Mouse (Mus musculus) thymus, adult 2 months (tissue): Measurements from ENCODE around the gene Acat3. TPM values are rescaled to one million over a fixed set of nuclear protein-coding genes. Genes with fewer than 3 reads are reported as not detected.
"Not testable (repeated sequence)": the region's sequence is repeated elsewhere in the genome, so short reads cannot be mapped to it uniquely, and the experiment has no call there.

Source experiments
- DNase-seq: peaks from one replicate; pipeline ENCODE4 v3.0.0; 2021
- H3K27ac ChIP-seq: fragments of 200-500 bp; 2 replicates; pipeline ENCODE4 v1.5.1; 2012; ENCODE audit warnings: low read length, control low read depth; ENCODE audit not compliant: control insufficient read depth, insufficient read depth
- H3K27me3 ChIP-seq: fragments of 200-500 bp; 2 replicates; pipeline ENCODE4 v1.6.1; 2012; ENCODE audit warnings: mild to moderate bottlenecking, low read length, moderate library complexity, mixed read lengths; ENCODE audit not compliant: control insufficient read depth, insufficient read depth
- H3K36me3 ChIP-seq: fragments of 200-500 bp; 2 replicates; pipeline ENCODE4 v1.6.1; 2012; ENCODE audit warnings: mild to moderate bottlenecking, low read length, moderate library complexity; ENCODE audit not compliant: control insufficient read depth, insufficient read depth
- H3K4me1 ChIP-seq: fragments of 200-500 bp; replicated peaks from 2 replicates; pipeline ENCODE4 v1.6.1; 2012; ENCODE audit warnings: low read length; ENCODE audit not compliant: control insufficient read depth, insufficient read depth
- H3K4me3 ChIP-seq: fragments of 200-500 bp; 2 replicates; pipeline ENCODE4 v1.5.1; 2012; ENCODE audit warnings: mild to moderate bottlenecking, low read length, control low read depth, moderate library complexity; ENCODE audit not compliant: control insufficient read depth, insufficient read depth
- CTCF ChIP-seq: fragments of 200-500 bp; IDR thresholded peaks from 2 replicates; pipeline ENCODE4 v1.5.1; 2012; ENCODE audit warnings: mild to moderate bottlenecking, control low read depth, low read length, moderate library complexity, borderline replicate concordance; ENCODE audit not compliant: control insufficient read depth, poor library complexity, insufficient read depth; ENCODE audit errors: extremely low read depth
- POLR2A ChIP-seq: fragments of 200-500 bp; IDR thresholded peaks from 2 replicates; pipeline ENCODE4 v1.6.1; 2012; ENCODE audit warnings: mild to moderate bottlenecking, low read length, control low read depth, moderate library complexity; ENCODE audit not compliant: control insufficient read depth, poor library complexity, insufficient read depth; ENCODE audit errors: extremely low read depth
- WGBS: fragments of 180-500 bp; shearing (Covaris S2); methylation state at CpG from one replicate; pipeline ENCODE4 v1.1.7; 2018; 5-methylcytosine and 5-hydroxymethylcytosine counted together
- polyA plus RNA-seq: library from polyadenylated mRNA; depleted of rRNA; stranded (reverse); fragments of >200 nt; gene quantifications from 2 replicates; pipeline ENCODE4 v1.2.3, GENCODE M21; 2012

The Acat3 gene
- polyA plus RNA-seq, 1 experiment: 0.19 TPM

DNA sequence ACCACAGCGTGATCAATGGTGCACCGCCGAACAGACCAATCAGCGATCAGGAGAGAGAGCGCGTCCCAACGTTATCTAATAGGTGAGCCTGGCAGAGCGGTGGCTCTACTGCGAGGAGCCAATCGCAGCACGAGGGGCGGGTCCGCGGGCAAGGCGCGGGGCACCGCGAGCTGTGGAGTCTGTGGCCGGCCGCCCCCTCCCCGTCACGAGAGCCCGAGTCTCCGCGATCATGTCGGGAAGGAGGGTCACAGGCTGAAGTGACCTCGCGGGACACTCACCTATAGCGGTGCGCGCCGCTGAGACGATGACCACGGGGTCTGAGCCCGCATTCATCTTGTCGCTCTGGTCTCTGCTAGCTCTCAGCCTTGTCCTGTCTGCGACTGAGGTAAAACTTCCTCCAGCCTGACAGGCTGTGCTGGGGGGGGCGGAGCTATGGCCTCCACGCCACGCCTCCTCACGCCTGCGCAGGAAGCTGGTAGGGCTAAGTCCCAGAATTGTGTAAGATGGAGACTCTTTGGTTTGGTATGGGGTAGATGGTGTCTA, 20.0 kb upstream of the Acat3 start, which contains the start of gene Acat2:
Acat2 (minus strand) TSS at position 417 of the 543 bp plus-strand sequence.
- Histone ChIP-seq H3K36me3 (no peaks in the 10 kb centered on the region), H3K4me1 (peaks cover 5% of the 10 kb centered on the region), H3K4me3 (peak within 1 kb of the TSS; percentile 67), H3K27me3 (no peaks in the 10 kb centered on the region), H3K27ac (no peak within 1 kb of the TSS)
- under 1% methylated on average over 42 of the region's 42 CpGs for WGBS
- TF ChIP-seq POLR2A (peak; percentile 88), CTCF (peak; percentile 45; the same call in 1 of the 2 replicates)
- DNase-seq: peak; percentile 95

DNA sequence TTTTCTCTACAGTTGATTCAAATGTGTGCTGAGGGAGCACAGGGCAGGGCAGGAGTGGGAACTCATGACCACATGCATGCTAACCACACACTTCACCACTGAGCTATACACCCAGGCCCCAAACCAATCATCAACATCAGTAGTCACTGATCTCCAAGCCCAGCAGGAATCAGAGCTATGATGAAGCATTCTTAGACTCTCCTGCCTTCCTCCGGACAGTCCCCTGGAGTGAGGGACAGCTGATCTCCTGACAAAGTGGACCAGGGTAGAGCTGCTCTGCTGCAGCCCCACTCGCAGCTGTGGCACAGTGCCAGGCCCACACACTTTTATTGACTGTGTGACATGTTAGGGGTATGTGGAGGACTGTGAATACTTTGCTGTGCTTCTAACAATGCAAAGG, 19.0 kb upstream of the Acat3 start:
- H3K4me1 ChIP-seq, DNase-seq, H3K27me3 ChIP-seq, H3K27ac ChIP-seq, H3K4me3 ChIP-seq, H3K36me3 ChIP-seq: not testable (repeated sequence)
- WGBS: 44% methylated on average over 1 of the region's 2 CpGs

DNA sequence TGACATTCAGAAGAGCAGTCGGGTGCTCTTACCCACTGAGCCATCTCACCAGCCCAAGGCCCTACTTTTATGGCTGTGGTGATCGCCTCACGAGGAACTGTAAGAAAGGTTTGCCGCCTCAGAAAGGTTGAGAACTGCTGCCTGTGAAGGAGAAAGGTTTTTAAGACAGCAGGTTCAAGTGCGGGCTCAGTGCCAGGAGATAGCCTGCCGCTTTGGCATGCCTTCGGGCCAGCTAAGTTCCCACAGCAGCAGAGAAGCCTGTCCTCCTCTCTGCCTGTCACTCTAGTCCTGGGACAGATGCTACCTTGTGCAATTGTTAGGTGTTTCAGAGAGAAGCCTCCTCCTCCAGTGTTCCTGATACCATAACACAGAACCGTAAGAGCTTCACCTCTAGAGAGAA, 16.3 kb upstream of the Acat3 start:
- no peaks in the 10 kb centered on the region for H3K27me3 ChIP-seq
- WGBS: 97% methylated on average over 8 of the region's 8 CpGs
- TF ChIP-seq CTCF: no peak
- no peak for TF ChIP-seq POLR2A

DNA sequence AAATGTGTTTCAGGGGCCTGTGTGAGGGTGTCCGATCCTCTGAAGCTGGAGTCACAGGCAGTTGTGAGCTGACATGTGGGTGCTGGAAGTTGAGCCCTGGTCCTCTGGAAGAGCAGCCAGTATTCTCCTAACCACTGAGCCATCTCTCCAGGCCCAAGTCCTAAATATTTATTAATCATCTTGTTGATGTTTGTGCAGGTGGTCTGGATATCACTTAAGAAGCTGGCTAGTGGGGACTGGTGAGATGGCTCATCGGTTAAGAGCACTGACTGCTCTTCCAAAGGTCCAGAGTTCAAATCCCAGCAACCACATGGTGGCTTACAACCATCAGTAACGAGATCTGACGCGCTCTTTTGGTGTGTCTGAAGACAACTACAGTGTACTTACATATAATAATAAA, 9.3 kb upstream of the Acat3 start:
- Histone ChIP-seq H3K4me1 (no peaks in the 10 kb centered on the region), H3K27ac (no peak overlapping the region), H3K36me3 (peaks cover 34% of the 10 kb centered on the region), H3K4me3 (no peak overlapping the region), H3K27me3 (no peaks in the 10 kb centered on the region)
- DNase-seq: no peak
- TF ChIP-seq CTCF (no peak), POLR2A (no peak)
- 97% methylated on average over 5 of the region's 5 CpGs for WGBS

More for the DNA sequence above, 16.3 kb upstream of the Acat3 start:
- Histone ChIP-seq H3K27ac (no peak overlapping the region), H3K4me1 (peaks cover 5% of the 10 kb centered on the region), H3K36me3 (peaks cover 3% of the 10 kb centered on the region; the same call in 1 of the 2 replicates), H3K4me3 (no peak overlapping the region)
- no peak for DNase-seq

DNA sequence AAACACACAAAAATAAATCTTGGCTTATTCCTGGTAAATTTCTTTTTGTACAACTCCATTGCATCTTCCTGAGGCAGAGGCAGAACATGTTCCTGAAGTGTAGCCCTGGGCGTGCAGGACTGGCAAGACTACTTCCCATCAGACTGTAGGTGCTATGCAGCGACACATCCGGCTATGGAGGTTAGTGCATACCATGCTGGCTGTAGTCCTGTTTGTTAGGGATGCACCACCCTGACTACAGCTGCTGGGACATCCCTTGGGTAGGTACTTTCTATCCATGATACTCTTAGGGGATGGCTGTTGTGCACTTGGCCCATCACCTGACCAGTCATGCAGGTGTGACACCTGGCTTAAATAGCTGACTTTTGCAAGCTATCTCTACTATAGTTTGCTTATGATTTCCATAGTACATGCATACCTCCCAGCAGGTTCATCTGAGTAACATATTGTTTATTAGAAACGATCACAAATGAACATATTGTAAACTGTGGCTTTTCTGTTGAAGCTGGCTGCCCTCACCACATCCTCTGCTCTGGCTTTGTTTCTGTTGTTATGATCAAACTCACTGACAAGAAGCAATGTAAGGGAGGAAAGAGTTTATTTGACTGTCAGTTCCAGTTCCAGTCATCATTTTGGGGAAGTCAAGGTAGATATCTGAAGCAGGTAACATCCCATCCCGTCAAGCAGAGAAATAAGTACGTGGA, 2.2 kb upstream of the Acat3 start:
- Histone ChIP-seq H3K4me3 (no peak overlapping the region), H3K27ac (no peak overlapping the region), H3K27me3 (no peaks in the 10 kb centered on the region; the same call in 1 of the 2 replicates), H3K36me3 (peaks cover 21% of the 10 kb centered on the region), H3K4me1 (peaks cover 2% of the 10 kb centered on the region; the same call in 1 of the 2 replicates)
- TF ChIP-seq CTCF (no peak), POLR2A (no peak)
- WGBS: 86% methylated on average over 6 of the region's 6 CpGs
- DNase-seq: no peak

DNA sequence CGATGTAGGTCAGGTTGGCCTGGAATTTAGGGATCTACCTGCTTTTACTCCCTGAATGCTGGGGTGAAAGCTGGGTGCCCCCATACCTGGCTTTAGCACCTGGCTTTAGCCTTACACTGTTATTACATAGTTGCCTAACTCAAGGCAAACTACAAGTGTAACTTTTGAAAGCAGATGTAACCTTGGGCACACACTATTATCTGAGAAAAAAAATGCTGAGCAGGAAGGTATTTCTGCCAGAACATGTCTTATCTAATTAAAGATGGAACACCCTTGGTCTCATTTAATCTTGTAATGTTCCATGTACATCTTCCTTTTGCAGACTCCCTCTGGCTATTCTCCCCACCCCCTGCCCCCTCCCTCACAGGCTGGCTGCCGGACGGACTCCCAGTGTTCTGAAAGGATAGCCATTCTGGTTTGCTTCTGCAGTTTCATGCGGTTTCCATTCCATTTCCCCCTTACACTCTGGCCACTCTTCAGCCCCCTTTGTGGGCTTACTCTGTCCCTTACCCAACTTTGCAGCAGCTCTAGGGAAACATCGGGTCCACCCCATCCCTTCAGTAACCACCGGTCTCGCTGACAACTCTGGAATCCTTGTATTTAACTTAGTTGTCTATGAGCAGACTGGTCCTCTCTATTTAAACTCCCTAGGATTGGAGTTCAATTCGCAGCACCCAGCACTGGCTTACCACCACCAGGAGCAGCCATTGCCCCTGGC, 1.3 kb upstream of the Acat3 start:
- 87% methylated on average over 8 of the region's 8 CpGs for WGBS
- DNase-seq: no peak
- TF ChIP-seq CTCF (no peak), POLR2A (no peak)
- peaks cover 18% of the 10 kb centered on the region for H3K36me3 ChIP-seq
- no peak overlapping the region for H3K4me3 ChIP-seq
- H3K27me3 ChIP-seq: no peaks in the 10 kb centered on the region; the same call in 1 of the 2 replicates
- H3K27ac ChIP-seq: no peak overlapping the region
- peaks cover 2% of the 10 kb centered on the region; the same call in 1 of the 2 replicates for H3K4me1 ChIP-seq

DNA sequence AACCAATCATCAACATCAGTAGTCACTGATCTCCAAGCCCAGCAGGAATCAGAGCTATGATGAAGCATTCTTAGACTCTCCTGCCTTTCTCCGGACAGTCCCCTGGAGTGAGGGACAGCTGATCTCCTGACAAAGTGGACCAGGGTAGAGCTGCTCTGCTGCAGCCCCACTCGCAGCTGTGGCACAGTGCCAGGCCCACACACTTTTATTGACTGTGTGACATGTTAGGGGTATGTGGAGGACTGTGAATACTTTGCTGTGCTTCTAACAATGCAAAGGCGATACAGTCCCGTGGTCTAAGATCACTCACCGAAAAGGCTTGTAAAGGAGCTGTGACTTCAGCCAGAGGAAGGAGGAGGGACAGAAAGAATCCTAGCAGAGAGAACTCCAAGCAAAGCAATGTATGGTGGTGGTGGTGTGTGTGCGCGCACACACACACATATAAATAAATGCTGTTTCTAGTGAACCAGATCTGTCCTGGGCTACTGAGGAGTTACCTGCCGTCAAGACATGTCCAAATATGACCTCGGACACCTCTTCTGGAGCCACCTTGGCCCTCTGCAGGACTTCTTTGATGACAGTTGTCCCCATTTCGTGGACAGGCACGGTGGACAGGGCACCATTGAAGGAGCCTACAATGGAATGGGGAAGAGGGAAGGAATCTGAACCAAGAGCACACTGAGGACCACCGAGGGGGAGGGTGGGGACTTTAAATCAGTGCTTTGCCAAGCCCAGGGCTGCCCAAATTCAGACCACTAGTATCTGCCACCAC, 837 bp downstream of the Acat3 start:
- not testable (repeated sequence) for DNase-seq, H3K4me1 ChIP-seq, H3K27me3 ChIP-seq, H3K4me3 ChIP-seq, H3K27ac ChIP-seq, H3K36me3 ChIP-seq
- 60% methylated on average over 3 of the region's 12 CpGs for WGBS
